Mouse (Mus musculus): ENCODE measurements at regions not wholly inside any gene's neighbourhood (a gene's known extent, or its start where the extent isn't known, plus 50 kb on each side); places are given as distances from the start of the nearest gene placed in this dataset.

GRCm38 (mm10) chr3:41433106-41433505 lies 122.4 kb upstream of the Jade1 start:
- H3K4me2 ChIP-seq (ENCODE audit: low read depth, low read length): no peak overlapping the region
- ATAC-seq (ENCODE audit: insufficient read depth, low FRiP score): no peak
- WGBS: 49% methylated on average over 3 of the region's 3 CpGs

GRCm38 (mm10) chr3:41432376-41432775 lies 123.2 kb upstream of the Jade1 start:
- no peak for ATAC-seq (ENCODE audit: insufficient read depth, low FRiP score)
- H3K4me1 ChIP-seq (ENCODE audit: control insufficient read depth, insufficient read depth, low read length): no peaks in the 10 kb centered on the region

More at GRCm38 (mm10) chr3:41433106-41433505, 122.4 kb upstream of the Jade1 start:
- H3K36me3 ChIP-seq (ENCODE audit: control insufficient read depth, insufficient read depth, low read length): no peaks in the 10 kb centered on the region
- H3K4me3 ChIP-seq (replicated peaks; ENCODE audit: low read length): no peak overlapping the region
- H3K9me3 ChIP-seq (replicated peaks; ENCODE audit: control insufficient read depth, low read length): no peaks in the 10 kb centered on the region
- no peak overlapping the region for H3K9ac ChIP-seq (ENCODE audit: low read length)
- H3K27ac ChIP-seq (ENCODE audit: low read length): no peak overlapping the region
- H3K4me1 ChIP-seq (ENCODE audit: control insufficient read depth, insufficient read depth, low read length): no peaks in the 10 kb centered on the region
- no peaks in the 10 kb centered on the region for H3K27me3 ChIP-seq (ENCODE audit: control insufficient read depth, insufficient read depth, low read length)

DNA sequence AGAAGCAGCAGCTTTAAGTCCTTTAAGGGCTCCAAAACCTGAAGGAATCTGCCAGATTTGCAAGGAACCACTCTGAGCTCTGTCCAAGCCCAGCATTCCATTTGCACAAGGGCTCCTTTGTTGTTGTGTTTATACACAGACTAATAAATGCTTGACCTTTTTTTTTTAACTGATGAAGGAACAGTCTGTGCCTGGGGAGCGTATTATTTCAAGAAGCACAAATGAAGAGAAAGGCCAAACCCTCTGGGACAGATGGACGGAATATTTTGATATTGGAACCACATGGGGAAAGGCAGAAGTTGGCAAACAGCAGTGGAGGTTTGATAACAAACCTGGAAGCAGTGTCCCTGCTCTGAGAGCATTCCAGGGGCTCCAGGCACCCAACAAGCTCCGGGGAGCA lies 125.3 kb upstream of the Jade1 start:
- no peak overlapping the region for H3K4me2 ChIP-seq (ENCODE audit: low read depth, low read length)
- H3K4me3 ChIP-seq (replicated peaks; ENCODE audit: low read length): no peak overlapping the region
- ATAC-seq (ENCODE audit: insufficient read depth, low FRiP score): no peak
- no peaks in the 10 kb centered on the region for H3K36me3 ChIP-seq (ENCODE audit: control insufficient read depth, insufficient read depth, low read length)
- H3K27ac ChIP-seq (ENCODE audit: low read length): no peak overlapping the region
- WGBS: 41% methylated on average over 3 of the region's 3 CpGs
- no peaks in the 10 kb centered on the region for H3K4me1 ChIP-seq (ENCODE audit: control insufficient read depth, insufficient read depth, low read length)
- no peak overlapping the region for H3K9ac ChIP-seq (ENCODE audit: low read length)
- H3K27me3 ChIP-seq (ENCODE audit: control insufficient read depth, insufficient read depth, low read length): no peaks in the 10 kb centered on the region
- H3K9me3 ChIP-seq (replicated peaks; ENCODE audit: control insufficient read depth, low read length): no peaks in the 10 kb centered on the region

More at GRCm38 (mm10) chr3:41432376-41432775, 123.2 kb upstream of the Jade1 start:
- Histone ChIP-seq H3K27ac (ENCODE audit: low read length) (no peak overlapping the region), H3K9me3 (replicated peaks; ENCODE audit: control insufficient read depth, low read length) (no peaks in the 10 kb centered on the region), H3K36me3 (ENCODE audit: control insufficient read depth, insufficient read depth, low read length) (no peaks in the 10 kb centered on the region), H3K9ac (ENCODE audit: low read length) (no peak overlapping the region), H3K4me2 (ENCODE audit: low read depth, low read length) (no peak overlapping the region), H3K27me3 (ENCODE audit: control insufficient read depth, insufficient read depth, low read length) (no peaks in the 10 kb centered on the region), H3K4me3 (replicated peaks; ENCODE audit: low read length) (no peak overlapping the region)
- WGBS: 57% methylated on average over 5 of the region's 5 CpGs

DNA sequence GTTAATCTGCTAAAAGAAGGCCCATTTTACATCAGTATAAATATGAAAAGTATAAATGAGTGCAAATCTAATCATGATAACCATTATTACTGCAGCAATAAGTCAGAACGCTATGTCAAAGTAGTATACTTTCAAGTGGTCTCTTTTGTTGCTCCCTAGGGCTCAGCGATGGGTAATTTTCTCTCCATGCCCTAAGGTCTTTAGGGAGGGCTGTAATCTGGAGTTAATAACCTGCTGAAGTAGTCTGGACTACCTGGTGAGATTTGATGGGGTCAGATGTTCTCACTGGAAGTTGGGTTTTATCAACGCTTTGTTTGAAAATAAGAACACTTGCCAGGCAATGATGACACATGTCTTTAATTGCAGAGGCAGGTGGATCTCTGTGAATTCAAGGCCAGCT lies 128.6 kb upstream of the Jade1 start:
- Histone ChIP-seq H3K4me1 (ENCODE audit: control insufficient read depth, insufficient read depth, low read length) (peaks cover 7% of the 10 kb centered on the region; the same call in 1 of the 2 replicates), H3K27ac (ENCODE audit: low read length) (no peak overlapping the region), H3K4me3 (replicated peaks; ENCODE audit: low read length) (no peak overlapping the region), H3K36me3 (ENCODE audit: control insufficient read depth, insufficient read depth, low read length) (no peaks in the 10 kb centered on the region), H3K9me3 (replicated peaks; ENCODE audit: control insufficient read depth, low read length) (no peaks in the 10 kb centered on the region), H3K9ac (ENCODE audit: low read length) (no peak overlapping the region), H3K4me2 (ENCODE audit: low read depth, low read length) (no peak overlapping the region), H3K27me3 (ENCODE audit: control insufficient read depth, insufficient read depth, low read length) (no peaks in the 10 kb centered on the region)
- WGBS: 83% methylated on average over 3 of the region's 3 CpGs
- ATAC-seq (ENCODE audit: insufficient read depth, low FRiP score): no peak

DNA sequence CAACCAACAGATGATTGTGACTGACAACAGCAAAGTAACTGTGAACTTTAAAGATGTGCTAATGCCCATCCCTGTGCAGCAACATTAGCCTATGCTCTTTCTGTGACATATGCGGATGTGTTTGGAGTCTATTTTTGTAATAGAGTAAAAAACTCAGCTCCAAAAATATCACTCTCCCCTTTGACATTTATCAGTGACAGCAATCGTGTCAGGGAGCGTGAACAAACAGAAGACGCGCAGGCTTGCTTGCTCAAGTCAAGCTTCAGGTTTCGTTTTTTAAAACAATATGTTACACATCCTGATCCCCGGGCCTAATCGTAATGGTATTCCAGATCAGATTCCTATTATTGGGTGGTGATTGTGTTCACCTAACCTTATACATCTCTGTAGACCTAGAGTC lies 129.7 kb upstream of the Jade1 start:
- Histone ChIP-seq H3K9ac (ENCODE audit: low read length) (no peak overlapping the region), H3K4me1 (ENCODE audit: control insufficient read depth, insufficient read depth, low read length) (peaks cover 7% of the 10 kb centered on the region; the same call in 1 of the 2 replicates), H3K27me3 (ENCODE audit: control insufficient read depth, insufficient read depth, low read length) (no peaks in the 10 kb centered on the region), H3K4me2 (ENCODE audit: low read depth, low read length) (no peak overlapping the region), H3K9me3 (replicated peaks; ENCODE audit: control insufficient read depth, low read length) (no peaks in the 10 kb centered on the region), H3K27ac (ENCODE audit: low read length) (no peak overlapping the region), H3K36me3 (ENCODE audit: control insufficient read depth, insufficient read depth, low read length) (no peaks in the 10 kb centered on the region), H3K4me3 (replicated peaks; ENCODE audit: low read length) (no peak overlapping the region)
- no peak for ATAC-seq (ENCODE audit: insufficient read depth, low FRiP score)
- 75% methylated on average over 8 of the region's 8 CpGs for WGBS

DNA sequence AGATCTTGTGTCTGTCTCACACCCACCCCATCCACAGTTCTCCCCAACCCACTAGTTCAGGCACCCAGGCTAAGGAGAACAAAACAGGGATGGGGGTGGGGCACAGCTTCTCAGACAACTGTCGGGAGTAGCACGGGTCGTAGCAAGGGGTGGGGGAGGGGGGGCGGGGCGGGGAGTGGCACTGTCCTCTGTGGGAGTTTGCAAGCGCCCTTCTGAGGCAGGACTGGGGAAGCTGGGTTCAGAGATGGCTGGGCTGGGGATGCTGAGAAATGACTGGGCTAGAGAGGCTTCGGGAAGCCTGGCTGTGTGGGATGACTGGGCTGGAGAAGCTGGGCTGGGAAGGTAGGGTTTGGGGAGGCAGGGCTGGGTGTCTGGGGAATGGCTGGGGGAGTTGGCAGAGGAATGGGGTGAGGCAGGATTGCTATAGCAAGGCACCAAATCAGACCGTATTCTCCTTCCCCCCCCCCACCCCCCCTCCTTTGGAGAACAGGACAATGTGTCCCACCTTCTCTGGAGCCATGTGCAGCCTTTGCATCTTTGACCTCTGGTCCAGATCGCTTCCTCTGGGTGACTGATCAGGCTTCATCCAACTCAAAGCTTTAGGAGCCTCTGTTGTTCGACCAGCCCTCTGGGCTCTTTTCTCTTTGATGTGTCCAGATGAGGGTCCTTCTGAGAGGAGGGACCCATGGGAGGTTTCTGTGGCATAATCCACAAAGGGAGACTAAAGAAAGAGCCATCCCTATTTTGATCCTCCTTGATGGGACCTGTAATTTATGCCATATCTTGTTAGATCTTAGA lies 131.2 kb upstream of the Jade1 start:
- Histone ChIP-seq H3K9me3 (replicated peaks; ENCODE audit: control insufficient read depth, low read length) (no peaks in the 10 kb centered on the region), H3K4me3 (replicated peaks; ENCODE audit: low read length) (no peak overlapping the region), H3K27ac (ENCODE audit: low read length) (no peak overlapping the region), H3K9ac (ENCODE audit: low read length) (no peak overlapping the region), H3K4me1 (ENCODE audit: control insufficient read depth, insufficient read depth, low read length) (peaks cover 7% of the 10 kb centered on the region; the same call in 1 of the 2 replicates), H3K36me3 (ENCODE audit: control insufficient read depth, insufficient read depth, low read length) (no peaks in the 10 kb centered on the region), H3K27me3 (ENCODE audit: control insufficient read depth, insufficient read depth, low read length) (no peaks in the 10 kb centered on the region), H3K4me2 (ENCODE audit: low read depth, low read length) (no peak overlapping the region)
- ATAC-seq (ENCODE audit: insufficient read depth, low FRiP score): no peak
- 21% methylated on average over 10 of the region's 10 CpGs for WGBS

GRCm38 (mm10) chr3:41423630-41424029 lies 131.9 kb upstream of the Jade1 start:
- H3K4me3 ChIP-seq (replicated peaks; ENCODE audit: low read length): no peak overlapping the region
- no peak for ATAC-seq (ENCODE audit: insufficient read depth, low FRiP score)
- no peaks in the 10 kb centered on the region for H3K27me3 ChIP-seq (ENCODE audit: control insufficient read depth, insufficient read depth, low read length)
- H3K4me2 ChIP-seq (ENCODE audit: low read depth, low read length): no peak overlapping the region
- no peak overlapping the region for H3K27ac ChIP-seq (ENCODE audit: low read length)
- no peak overlapping the region for H3K9ac ChIP-seq (ENCODE audit: low read length)
- no peaks in the 10 kb centered on the region for H3K9me3 ChIP-seq (replicated peaks; ENCODE audit: control insufficient read depth, low read length)
- no peaks in the 10 kb centered on the region for H3K36me3 ChIP-seq (ENCODE audit: control insufficient read depth, insufficient read depth, low read length)
- H3K4me1 ChIP-seq (ENCODE audit: control insufficient read depth, insufficient read depth, low read length): peaks cover 7% of the 10 kb centered on the region; the same call in 1 of the 2 replicates
- 69% methylated on average over 5 of the region's 5 CpGs for WGBS

DNA sequence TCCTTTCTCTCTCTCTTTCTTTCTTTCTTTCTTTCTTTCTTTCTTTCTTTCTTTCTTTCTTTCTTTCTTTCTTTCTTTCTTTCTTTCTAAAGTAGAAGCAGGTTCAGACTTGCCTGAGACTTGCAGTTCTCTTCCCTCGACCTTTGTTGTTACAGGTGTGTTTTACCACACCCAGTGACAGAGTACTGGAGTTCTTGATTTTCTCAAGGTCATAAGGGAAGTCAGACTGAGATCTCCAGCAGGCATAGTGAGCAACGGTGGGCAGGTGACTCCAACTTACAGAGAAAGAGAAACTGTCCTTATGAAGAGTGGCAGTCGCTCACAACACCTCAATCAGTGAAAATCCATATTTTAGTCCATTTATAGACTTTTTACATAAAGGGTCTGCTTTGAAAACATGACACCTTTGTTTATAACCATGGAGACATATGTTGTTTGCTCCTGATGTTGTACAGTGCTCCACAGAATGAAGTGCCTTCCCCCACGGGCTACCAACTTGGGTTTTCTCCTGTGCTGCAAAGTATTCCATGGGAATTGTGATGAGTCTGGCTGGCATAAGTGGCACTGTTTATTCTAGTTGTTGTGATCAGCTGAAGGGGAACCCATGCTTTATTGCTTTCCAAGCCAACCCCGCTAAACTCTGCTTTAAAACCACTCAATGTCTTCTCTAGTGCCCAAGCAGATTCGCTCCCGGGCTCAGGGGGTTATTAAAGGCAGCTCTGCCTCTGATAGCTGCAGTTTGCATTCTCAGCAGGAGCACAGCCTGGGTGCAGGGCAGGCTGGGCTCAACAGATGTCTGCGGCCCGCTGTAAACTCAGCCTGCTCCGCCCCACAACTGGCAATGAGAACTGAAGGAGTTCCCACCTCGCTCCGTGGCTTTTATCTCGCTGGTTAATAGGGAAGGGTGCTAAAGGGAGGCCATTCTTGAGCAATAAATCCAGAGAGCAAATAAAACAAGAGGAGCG lies 132.6 kb upstream of the Jade1 start:
- 23% methylated on average over 14 of the region's 14 CpGs for WGBS
- H3K9me3 ChIP-seq (replicated peaks; ENCODE audit: control insufficient read depth, low read length): no peaks in the 10 kb centered on the region
- H3K36me3 ChIP-seq (ENCODE audit: control insufficient read depth, insufficient read depth, low read length): no peaks in the 10 kb centered on the region
- peak; percentile 68; the same call in 1 of the 2 replicates for ATAC-seq (ENCODE audit: insufficient read depth, low FRiP score)
- peak overlapping the region; percentile 20; the same call in 1 of the 2 replicates for H3K9ac ChIP-seq (ENCODE audit: low read length)
- peak overlapping the region; percentile 18; the same call in 1 of the 2 replicates for H3K27ac ChIP-seq (ENCODE audit: low read length)
- no peak overlapping the region for H3K4me3 ChIP-seq (replicated peaks; ENCODE audit: low read length)
- H3K4me1 ChIP-seq (ENCODE audit: control insufficient read depth, insufficient read depth, low read length): peaks cover 7% of the 10 kb centered on the region; the same call in 1 of the 2 replicates
- H3K27me3 ChIP-seq (ENCODE audit: control insufficient read depth, insufficient read depth, low read length): no peaks in the 10 kb centered on the region
- no peak overlapping the region for H3K4me2 ChIP-seq (ENCODE audit: low read depth, low read length)

- no peak for ATAC-seq (ENCODE audit: insufficient read depth, low FRiP score)
- Histone ChIP-seq H3K4me2 (ENCODE audit: low read depth, low read length) (no peak overlapping the region), H3K36me3 (ENCODE audit: control insufficient read depth, insufficient read depth, low read length) (no peaks in the 10 kb centered on the region), H3K9ac (ENCODE audit: low read length) (no peak overlapping the region), H3K9me3 (replicated peaks; ENCODE audit: control insufficient read depth, low read length) (no peaks in the 10 kb centered on the region), H3K4me3 (replicated peaks; ENCODE audit: low read length) (no peak overlapping the region), H3K27me3 (ENCODE audit: control insufficient read depth, insufficient read depth, low read length) (no peaks in the 10 kb centered on the region), H3K27ac (ENCODE audit: low read length) (no peak overlapping the region), H3K4me1 (ENCODE audit: control insufficient read depth, insufficient read depth, low read length) (peaks cover 6% of the 10 kb centered on the region; the same call in 1 of the 2 replicates)
- 77% methylated on average over 1 of the region's 1 CpGs for WGBS
These were observed 141.8 kb upstream of the Jade1 start for GRCm38 (mm10) chr3:41413771-41414170.
